In the genomic region with DNA sequence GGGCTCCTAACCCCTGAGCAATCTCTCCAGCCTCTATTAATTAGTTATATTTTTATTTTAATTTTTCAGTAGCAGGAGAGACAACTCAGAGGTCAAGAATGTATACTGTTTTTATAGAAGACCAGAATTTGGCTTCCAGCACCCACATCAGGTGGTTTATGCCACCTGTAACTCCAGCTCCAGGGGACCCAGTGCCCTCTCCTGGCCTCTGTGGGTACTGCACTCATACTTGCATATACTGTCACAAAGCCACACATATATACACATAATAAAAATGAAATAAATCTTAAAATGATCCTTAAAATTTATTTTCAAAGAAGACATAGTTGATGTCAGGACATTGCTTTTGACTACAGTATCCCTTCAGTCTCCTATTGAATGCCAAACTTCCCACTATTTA, we compare ENCODE assay signal across 26 mouse cellular contexts.
DNase-seq lines count a peak whose midpoint lies in the region; TF ChIP-seq lines count a peak whose summit lies in the region.
"Had no signal": no experiment of that assay in that cellular context is flagged by ENCODE, and none has a peak within 500 bp of the region (broad histone marks: within the 10 kb centered on the region; RNA-seq: fewer than 3 reads in every experiment).

No protein-coding gene starts in this region.

- no peak for DNase-seq in layer of hippocampus, adult 2 months (ENCODE audit: low spot score in 2 of 2)
- DNase-seq in layer of hippocampus, adult 11-12 months (ENCODE audit: low spot score): no peak
- no peak for DNase-seq in testis, postnatal 10 days (ENCODE audit: low spot score)
- DNase-seq in MEL (ENCODE audit: low read depth, low spot score) (no peak), adipocyte (ENCODE audit: low spot score) (no peak)
- no peak for DNase-seq in brain, embryonic 14.5 days (ENCODE audit: low read depth)
- DNase-seq in left cerebral cortex, adult 8-10 months (ENCODE audit: low spot score in 2 of 2): no peak
- DNase-seq: adrenal gland, postnatal 14 days; cerebellum, adult 9-11 months; gastrocnemius, postnatal 10 days; heart, adult 11 months; heart, postnatal 4 days; kidney, adult 8-10 months; kidney, postnatal 14 days; lung, postnatal 4 days; right cerebral cortex, adult 18-20 months had no signal

- no peak overlapping the region for H3K9ac ChIP-seq in MEL (ENCODE audit: control insufficient read depth, low read depth, low read length, poor library complexity, severe bottlenecking)
- H3K9ac ChIP-seq: forebrain, embryonic 15.5 days; hindbrain, embryonic 14.5 days; lung, embryonic 15.5 days; midbrain, embryonic 15.5 days; neural tube, embryonic 13.5 days; stomach, embryonic 15.5 days had no signal

- no peaks in the 10 kb centered on the region for H3K9me3 ChIP-seq in MEL (replicated peaks; ENCODE audit: insufficient read depth, low read length)
- H3K9me3 ChIP-seq: embryonic facial prominence, embryonic 10.5 days; forebrain, embryonic 15.5 days; limb, embryonic 10.5 days; lung, embryonic 15.5 days; midbrain, embryonic 15.5 days; neural tube, embryonic 13.5 days; stomach, embryonic 15.5 days had no signal

- no peak for TF ChIP-seq RAD21 in MEL (IDR thresholded peaks at IDR 0.05; ENCODE audit: low read depth, low read length)

- TF ChIP-seq POLR2A in testis, adult 2 months (IDR thresholded peaks at IDR 0.05; ENCODE audit: control insufficient read depth, low read depth, low read length): no peak
- TF ChIP-seq POLR2A in MEL (IDR thresholded peaks at IDR 0.05; ENCODE audit: control insufficient read depth in 1 of 2, insufficient read depth in 1 of 2, low read depth in 1 of 2, low read length in 2 of 2, poor library complexity in 1 of 2): no peak
- no peak for TF ChIP-seq POLR2A in brain, embryonic 14.5 days (IDR thresholded peaks at IDR 0.05; ENCODE audit: borderline replicate concordance, extremely low read depth, insufficient read depth, insufficient read length, poor library complexity, severe bottlenecking)

- TF ChIP-seq CTCF in layer of hippocampus, adult 2 months (conservative IDR thresholded peaks at IDR 0.05): peak; percentile 58
- TF ChIP-seq CTCF in testis, adult 2 months (IDR thresholded peaks at IDR 0.05; ENCODE audit: control insufficient read depth, insufficient read depth, insufficient replicate concordance, low read depth, low read length): peak; percentile 60; the same call in 1 of the 2 replicates
- TF ChIP-seq CTCF in MEL (IDR thresholded peaks at IDR 0.05 in 2 of 3, conservative IDR thresholded peaks at IDR 0.05 in 1 of 3; ENCODE audit: control insufficient read depth in 1 of 3, insufficient read depth in 1 of 3, low read depth in 2 of 3, low read length in 3 of 3, poor library complexity in 1 of 3, severe bottlenecking in 1 of 3): peak; percentile 9 to 24 (median 16); a peak in 3 of 6 replicates
- peak; percentile 23; the same call in 1 of the 2 replicates for TF ChIP-seq CTCF in brain, embryonic 14.5 days (IDR thresholded peaks at IDR 0.05; ENCODE audit: borderline replicate concordance, extremely low read depth, insufficient read depth, insufficient read length)

- no peak overlapping the region for H3K27ac ChIP-seq in layer of hippocampus, adult 2 months
- no peak overlapping the region for H3K27ac ChIP-seq in testis, adult 2 months (ENCODE audit: control insufficient read depth, insufficient read depth, low read depth, low read length)
- no peak overlapping the region for H3K27ac ChIP-seq in MEL (ENCODE audit: control insufficient read depth, low read depth, low read length)
- H3K27ac ChIP-seq: embryonic facial prominence, embryonic 10.5 days; forebrain, embryonic 15.5 days; hindbrain, embryonic 14.5 days; limb, embryonic 10.5 days; lung, embryonic 15.5 days; midbrain, embryonic 15.5 days; neural tube, embryonic 13.5 days; stomach, embryonic 15.5 days had no signal

- H3K4me1 ChIP-seq in testis, adult 2 months (ENCODE audit: control insufficient read depth, insufficient read depth, low read length): no peaks in the 10 kb centered on the region
- no peaks in the 10 kb centered on the region for H3K4me1 ChIP-seq in MEL (ENCODE audit: control insufficient read depth in 1 of 2, insufficient read depth in 2 of 2, low read length in 2 of 2)
- H3K4me1 ChIP-seq: embryonic facial prominence, embryonic 10.5 days; forebrain, embryonic 15.5 days; lung, embryonic 15.5 days; midbrain, embryonic 15.5 days; stomach, embryonic 15.5 days had no signal

- no peaks in the 10 kb centered on the region for H3K27me3 ChIP-seq in testis, adult 2 months (ENCODE audit: control insufficient read depth, insufficient read depth, low read length)
- H3K27me3 ChIP-seq in MEL (ENCODE audit: control insufficient read depth in 1 of 2, insufficient read depth in 2 of 2, low read length in 2 of 2): no peaks in the 10 kb centered on the region; a peak in 1 of 4 replicates
- H3K27me3 ChIP-seq: forebrain, embryonic 15.5 days; lung, embryonic 15.5 days; midbrain, embryonic 15.5 days; neural tube, embryonic 13.5 days; stomach, embryonic 15.5 days had no signal

- TF ChIP-seq EP300 in MEL (IDR thresholded peaks at IDR 0.05; ENCODE audit: low read depth in 1 of 2, low read length in 2 of 2): no peak

- H3K79me2 ChIP-seq in MEL (ENCODE audit: control insufficient read depth, insufficient read depth, low read length, poor library complexity): no peaks in the 10 kb centered on the region

- no peak overlapping the region for H3K4me3 ChIP-seq in layer of hippocampus, adult 2 months
- no peak overlapping the region for H3K4me3 ChIP-seq in testis, adult 2 months (ENCODE audit: control insufficient read depth, low read depth, low read length)
- no peak overlapping the region for H3K4me3 ChIP-seq in MEL (ENCODE audit: control insufficient read depth in 1 of 2, insufficient read depth in 1 of 2, low read depth in 2 of 2, low read length in 2 of 2)
- H3K4me3 ChIP-seq: embryonic facial prominence, embryonic 10.5 days; forebrain, embryonic 15.5 days; limb, embryonic 10.5 days; lung, embryonic 15.5 days; midbrain, embryonic 15.5 days; myocyte; neural tube, embryonic 13.5 days; stomach, embryonic 15.5 days had no signal

- H3K36me3 ChIP-seq in testis, adult 2 months (ENCODE audit: control insufficient read depth, insufficient read depth, low read length): no peaks in the 10 kb centered on the region
- no peaks in the 10 kb centered on the region for H3K36me3 ChIP-seq in MEL (ENCODE audit: control insufficient read depth in 1 of 2, insufficient read depth in 2 of 2, low read length in 2 of 2)
- H3K36me3 ChIP-seq: embryonic facial prominence, embryonic 10.5 days; forebrain, embryonic 15.5 days; limb, embryonic 10.5 days; lung, embryonic 15.5 days; midbrain, embryonic 15.5 days; neural tube, embryonic 13.5 days; stomach, embryonic 15.5 days had no signal

TF ChIP-seq in MEL, 35 proteins besides CTCF, POLR2A, EP300 and RAD21:
- TF ChIP-seq ZKSCAN1 (IDR thresholded peaks at IDR 0.05; ENCODE audit: low read depth, low read length) (no peak), MXI1 (IDR thresholded peaks at IDR 0.05; ENCODE audit: low read depth, low read length) (no peak), MAZ (IDR thresholded peaks at IDR 0.05; ENCODE audit: low read depth, low read length) (no peak), ZMIZ1 (IDR thresholded peaks at IDR 0.05; ENCODE audit: low read depth, low read length) (no peak), MYB (IDR thresholded peaks at IDR 0.05; ENCODE audit: low read depth, low read length) (no peak), MAFK (IDR thresholded peaks at IDR 0.05; ENCODE audit: borderline replicate concordance, low read depth, low read length) (no peak), NRF1 (IDR thresholded peaks at IDR 0.05; ENCODE audit: insufficient read depth, low read depth, low read length, poor library complexity, severe bottlenecking) (no peak), SMC3 (IDR thresholded peaks at IDR 0.05; ENCODE audit: low read depth, low read length) (no peak), JUND (IDR thresholded peaks at IDR 0.05; ENCODE audit: low read depth, low read length) (no peak), BHLHE40 (IDR thresholded peaks at IDR 0.05; ENCODE audit: borderline replicate concordance, low read depth, low read length) (no peak)
